Mouse (Mus musculus) midbrain, embryonic 11.5 days (tissue): Measurements from ENCODE around the gene Hbb-bt. TPM values are rescaled to one million over a fixed set of nuclear protein-coding genes. Genes with fewer than 3 reads are reported as not detected.
"Not testable (repeated sequence)": the region's sequence is repeated elsewhere in the genome, so short reads cannot be mapped to it uniquely, and the experiment has no call there.

Source experiments
- ATAC-seq: fragments of 200-750 bp; cut with Nextera tagmentation; 2 replicates; pipeline ENCODE4 v1.8.0; 2017; ENCODE audit warnings: moderate TSS enrichment, moderate library complexity; ENCODE audit not compliant: low FRiP score
- DNase-seq: peaks from one replicate; pipeline ENCODE4 v3.0.0; 2015; ENCODE audit warnings: low spot score; ENCODE audit errors: missing footprints
- H3K27ac ChIP-seq: fragments of 300-500 bp; sonication (generic); 2 replicates; pipeline ENCODE4 v1.5.1; 2014; ENCODE audit warnings: low read depth, low read length
- H3K27me3 ChIP-seq: fragments of 300-500 bp; sonication (generic); 2 replicates; pipeline ENCODE4 v1.6.1; 2014; ENCODE audit warnings: mild to moderate bottlenecking, low read length, moderate library complexity, mixed read lengths; ENCODE audit not compliant: control insufficient read depth, insufficient read depth
- H3K36me3 ChIP-seq: fragments of 300-500 bp; sonication (generic); 2 replicates; pipeline ENCODE4 v1.6.1; 2014; ENCODE audit warnings: mild to moderate bottlenecking, low read length, moderate library complexity, mixed read lengths; ENCODE audit not compliant: control insufficient read depth, insufficient read depth
- H3K4me1 ChIP-seq: fragments of 300-500 bp; sonication (generic); 2 replicates; pipeline ENCODE4 v1.6.1; 2014; ENCODE audit warnings: low read length; ENCODE audit not compliant: control insufficient read depth, insufficient read depth
- H3K4me2 ChIP-seq: fragments of 300-500 bp; sonication (generic); 2 replicates; pipeline ENCODE4 v1.6.1; 2014; ENCODE audit warnings: mild to moderate bottlenecking, moderate library complexity
- H3K4me3 ChIP-seq: fragments of 300-500 bp; sonication (generic); 2 replicates; pipeline ENCODE4 v1.5.1; 2014; ENCODE audit warnings: low read depth, low read length
- H3K9ac ChIP-seq: fragments of 300-500 bp; sonication (generic); 2 replicates; pipeline ENCODE4 v1.6.1; 2014; ENCODE audit warnings: low read length
- H3K9me3 ChIP-seq: fragments of 300-500 bp; sonication (generic); 2 replicates; pipeline ENCODE4 v1.6.1; 2016; ENCODE audit warnings: low read length; ENCODE audit not compliant: control insufficient read depth
- WGBS: fragments of 180-500 bp; shearing (Covaris S2); extraction: QIAGEN DNeasy Blood & Tissue Kit; methylation state at CpG from one replicate; pipeline ENCODE4 v1.1.7; 2014; 5-methylcytosine and 5-hydroxymethylcytosine counted together
- polyA plus RNA-seq: library from polyadenylated mRNA; unstranded; fragments of >200 nt; fragmentation: Nextera tagmentation; extraction: Ambion mirVana; gene quantifications from 2 replicates; pipeline ENCODE4 v1.2.1, GENCODE M21; 2014

Hbb-bt gene
- polyA plus RNA-seq, 1 experiment from 2014 or later = 767 TPM

DNA sequence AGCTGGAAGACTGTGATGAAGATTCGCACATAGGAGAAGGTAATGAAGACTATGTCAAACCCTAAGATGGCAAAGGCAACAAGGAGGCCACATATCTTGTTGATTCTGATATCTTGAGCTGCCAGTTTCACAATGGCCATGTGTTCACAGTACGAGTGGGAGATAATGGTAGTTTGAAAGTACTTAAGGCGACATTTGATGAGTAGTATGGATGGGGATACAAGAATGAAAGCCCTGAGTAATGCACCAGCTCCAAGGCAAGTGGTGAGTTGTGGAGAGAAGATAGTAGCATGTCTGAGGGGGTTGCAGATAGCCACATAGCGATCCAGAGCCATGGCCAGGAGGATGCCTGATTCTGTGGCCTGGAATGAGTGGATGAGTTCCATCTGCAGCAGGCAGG, 36.1 kb downstream of the Hbb-bt start:
- H3K27ac ChIP-seq, H3K27me3 ChIP-seq, ATAC-seq, H3K4me1 ChIP-seq, H3K9ac ChIP-seq, DNase-seq, H3K4me2 ChIP-seq, H3K9me3 ChIP-seq, H3K4me3 ChIP-seq, H3K36me3 ChIP-seq: not testable (repeated sequence)
- WGBS = 83% methylated on average over 3 of the region's 4 CpGs

DNA sequence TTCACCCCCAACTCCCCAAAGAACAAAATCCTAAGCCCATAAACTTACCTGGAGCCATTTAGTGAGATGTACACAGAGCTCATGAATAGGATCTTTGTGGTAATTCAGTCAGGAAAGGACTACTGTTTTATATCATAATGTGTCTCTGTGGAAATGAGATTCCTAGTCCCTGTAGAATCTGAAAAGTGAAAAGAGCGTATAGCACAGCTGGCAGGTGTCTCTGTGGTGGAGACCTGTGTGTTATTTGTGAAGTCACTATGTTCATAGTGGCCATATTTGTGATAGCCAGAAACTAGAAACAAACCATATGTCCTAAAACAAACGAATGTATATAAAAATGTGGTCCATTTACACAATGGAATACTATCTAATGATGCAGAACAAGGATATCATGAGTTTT, 42.3 kb downstream of the Hbb-bt start, which contains the start of gene Olfr69:
TSS of gene Olfr69 (minus strand) at position 101 of the 400 bp plus-strand sequence.
- WGBS = 73% methylated on average over 2 of the region's 2 CpGs

DNA sequence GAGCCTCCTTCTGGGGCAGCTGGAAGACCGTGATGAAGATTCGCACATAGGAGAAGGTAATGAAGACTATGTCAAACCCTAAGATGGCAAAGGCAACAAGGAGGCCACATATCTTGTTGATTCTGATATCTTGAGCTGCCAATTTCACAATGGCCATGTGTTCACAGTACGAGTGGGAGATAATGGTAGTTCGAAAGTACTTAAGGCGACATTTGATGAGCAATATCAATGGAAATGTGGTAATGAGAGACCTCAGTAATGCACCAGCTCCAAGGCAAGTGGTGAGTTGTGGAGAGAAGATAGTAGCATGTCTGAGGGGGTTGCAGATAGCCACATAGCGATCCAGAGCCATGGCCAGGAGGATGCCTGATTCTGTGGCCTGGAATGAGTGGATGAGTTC, 46.1 kb downstream of the Hbb-bt start:
- not testable (repeated sequence) for H3K27me3 ChIP-seq, H3K4me1 ChIP-seq, DNase-seq, H3K4me3 ChIP-seq, H3K4me2 ChIP-seq, H3K27ac ChIP-seq, H3K9ac ChIP-seq, H3K9me3 ChIP-seq, H3K36me3 ChIP-seq, ATAC-seq
- WGBS = 94% methylated on average over 6 of the region's 6 CpGs

More for the DNA sequence above, 42.3 kb downstream of the Hbb-bt start, which contains the start of gene Olfr69:
- Histone ChIP-seq H3K4me1 (no peaks in the 10 kb centered on the region), H3K9me3 (no peaks in the 10 kb centered on the region), H3K27ac (no peak within 1 kb of the TSS), H3K4me3 (no peak within 1 kb of the TSS), H3K9ac (no peak within 1 kb of the TSS), H3K27me3 (no peaks in the 10 kb centered on the region), H3K36me3 (no peaks in the 10 kb centered on the region), H3K4me2 (no peak within 1 kb of the TSS)
- DNase-seq (no peak), ATAC-seq (no peak)

Other genes with a start within 250 kb of the Hbb-bt start
- gene Olfr616, start 244.9 kb downstream of the Hbb-bt start, polyA plus RNA-seq = not detected in 2 replicates
- gene Olfr617, start 240.9 kb downstream of the Hbb-bt start, polyA plus RNA-seq = not detected in 2 replicates
- gene Olfr618, start 223.9 kb downstream of the Hbb-bt start, polyA plus RNA-seq = not detected in 2 replicates
- gene Olfr619, start 213.4 kb downstream of the Hbb-bt start, polyA plus RNA-seq = not detected in 2 replicates
- gene Olfr620, start 201.5 kb downstream of the Hbb-bt start, polyA plus RNA-seq = not detected in 2 replicates
- not detected in 2 replicates for gene Olfr622, start 171.3 kb downstream of the Hbb-bt start, polyA plus RNA-seq
- not detected in 2 replicates for gene Olfr623, start 150.3 kb downstream of the Hbb-bt start, polyA plus RNA-seq
- 0.03 and 0.04 TPM in 2 replicates for gene Olfr624, start 142.8 kb downstream of the Hbb-bt start, polyA plus RNA-seq
- gene Olfr625-ps1, start 131.3 kb downstream of the Hbb-bt start, polyA plus RNA-seq = not detected in 2 replicates
- gene Olfr243, start 99.3 kb downstream of the Hbb-bt start, polyA plus RNA-seq = not detected in 2 replicates
- gene Olfr628, start 83.6 kb downstream of the Hbb-bt start, polyA plus RNA-seq = not detected in 2 replicates
- not detected in 2 replicates for gene Olfr629, start 69.1 kb downstream of the Hbb-bt start, polyA plus RNA-seq
- not detected in 2 replicates for gene Olfr630, start 56.7 kb downstream of the Hbb-bt start, polyA plus RNA-seq
- gene Olfr69, start 42.4 kb downstream of the Hbb-bt start, polyA plus RNA-seq = not detected in 2 replicates
- gene Olfr68, start 34.3 kb downstream of the Hbb-bt start, polyA plus RNA-seq = not detected in 2 replicates
- not detected in 2 replicates for gene Olfr67, start 22.2 kb downstream of the Hbb-bt start, polyA plus RNA-seq
- gene Hbb-bs, start 14.1 kb upstream of the Hbb-bt start, polyA plus RNA-seq = 259 and 279 TPM in 2 replicates
- not detected in 2 replicates for gene Hbb-bh2, start 26.5 kb upstream of the Hbb-bt start, polyA plus RNA-seq
- gene Hbb-bh1, start 29.2 kb upstream of the Hbb-bt start, polyA plus RNA-seq = 2,751 and 2,795 TPM in 2 replicates
- 11,345 and 11,485 TPM in 2 replicates for gene Hbb-y, start 39.2 kb upstream of the Hbb-bt start, polyA plus RNA-seq
- gene Olfr66, start 72.3 kb upstream of the Hbb-bt start, polyA plus RNA-seq = not detected in 2 replicates
- not detected in 2 replicates for gene Olfr64, start 80.5 kb upstream of the Hbb-bt start, polyA plus RNA-seq
- not detected in 2 replicates for gene Olfr65, start 89.5 kb upstream of the Hbb-bt start, polyA plus RNA-seq
- gene Olfr631, start 114.8 kb upstream of the Hbb-bt start, polyA plus RNA-seq = not detected in 2 replicates
- not detected in 2 replicates for gene Olfr632, start 120.4 kb upstream of the Hbb-bt start, polyA plus RNA-seq
- not detected in 2 replicates for gene Olfr633, start 130.4 kb upstream of the Hbb-bt start, polyA plus RNA-seq
- gene Olfr635, start 157.2 kb upstream of the Hbb-bt start, polyA plus RNA-seq = 0.01 and 0.03 TPM in 2 replicates
- gene Olfr638, start 184.8 kb upstream of the Hbb-bt start, polyA plus RNA-seq = not detected in 2 replicates
- gene Olfr639, start 203.3 kb upstream of the Hbb-bt start, polyA plus RNA-seq = not detected in 2 replicates
- not detected in 2 replicates for gene Olfr640, start 211.6 kb upstream of the Hbb-bt start, polyA plus RNA-seq
- gene Olfr641, start 221.4 kb upstream of the Hbb-bt start, polyA plus RNA-seq = not detected in 2 replicates
- not detected in 2 replicates for gene Olfr642, start 238.7 kb upstream of the Hbb-bt start, polyA plus RNA-seq
- gene 4930516K23Rik, start 247.4 kb upstream of the Hbb-bt start, polyA plus RNA-seq = not detected in 2 replicates